Mouse (Mus musculus) liver, postnatal 0 days (tissue): ENCODE data around the gene Uqcr11. TPM values are rescaled to one million over a fixed set of nuclear protein-coding genes. Genes with fewer than 3 reads are reported as not detected.
A peak's percentile ranks its signal among the peaks of the same experiment; 100 is the strongest.

Source experiments
- ATAC-seq: fragments of 200-750 bp; cut with Nextera tagmentation; 2 replicates; pipeline ENCODE4 v1.8.0; 2017; ENCODE audit warnings: mild to moderate bottlenecking, moderate library complexity
- DNase-seq: peaks from one replicate; pipeline ENCODE4 v3.0.0-alpha.2; 2016
- H3K27ac ChIP-seq: fragments of 300-500 bp; sonication (generic); 2 replicates; pipeline ENCODE4 v1.5.1; 2014; ENCODE audit warnings: antibody characterized with exemption, moderate library complexity, mild to moderate bottlenecking, low read depth
- H3K27me3 ChIP-seq: fragments of 300-500 bp; sonication (generic); 2 replicates; pipeline ENCODE4 v1.6.1; 2014; ENCODE audit warnings: low read length, control low read depth, mixed read lengths; ENCODE audit not compliant: insufficient read depth
- H3K36me3 ChIP-seq: fragments of 300-500 bp; sonication (generic); replicated peaks from 2 replicates; pipeline ENCODE4 v1.6.1; 2014; ENCODE audit warnings: mild to moderate bottlenecking, control low read depth, low read length, moderate library complexity, mixed read lengths; ENCODE audit not compliant: insufficient read depth
- H3K4me1 ChIP-seq: fragments of 300-500 bp; sonication (generic); 2 replicates; pipeline ENCODE4 v1.6.1; 2014; ENCODE audit warnings: antibody characterized with exemption, mild to moderate bottlenecking, control low read depth; ENCODE audit not compliant: insufficient read depth
- H3K4me2 ChIP-seq: fragments of 300-500 bp; sonication (generic); 2 replicates; pipeline ENCODE4 v1.6.1; 2014; ENCODE audit warnings: low read depth, mild to moderate bottlenecking, low read length, moderate library complexity, mixed read lengths
- H3K4me3 ChIP-seq: fragments of 300-500 bp; sonication (generic); 2 replicates; pipeline ENCODE4 v1.5.1; 2014; ENCODE audit warnings: low read depth, low read length
- H3K9ac ChIP-seq: fragments of 300-500 bp; sonication (generic); replicated peaks from 2 replicates; pipeline ENCODE4 v1.6.1; 2014; ENCODE audit warnings: mild to moderate bottlenecking, moderate library complexity
- H3K9me3 ChIP-seq: fragments of 300-500 bp; sonication (generic); 2 replicates; pipeline ENCODE4 v1.6.1; 2016; ENCODE audit warnings: mild to moderate bottlenecking, control low read depth, low read length, mixed read lengths
- CTCF ChIP-seq: sonication (generic); IDR thresholded peaks from 2 replicates; pipeline ENCODE4 v1.5.1; 2016; ENCODE audit warnings: antibody characterized with exemption, low read depth
- EP300 ChIP-seq: IDR thresholded peaks from 2 replicates; pipeline ENCODE4 v1.6.1; 2016; ENCODE audit warnings: antibody characterized with exemption, low read depth, mild to moderate bottlenecking
- WGBS: fragments of 180-500 bp; shearing (Covaris S2); extraction: QIAGEN DNeasy Blood & Tissue Kit; methylation state at CpG from one replicate; pipeline ENCODE4 v1.1.7; 2014; ENCODE audit not compliant: insufficient replicate concordance; 5-methylcytosine and 5-hydroxymethylcytosine counted together
- polyA plus RNA-seq: library from polyadenylated mRNA; unstranded; fragments of >200 nt; fragmentation: Nextera tagmentation; extraction: Ambion mirVana; gene quantifications from 2 replicates; pipeline ENCODE4 v1.2.1, GENCODE M21; 2015

Uqcr11 gene
- polyA plus RNA-seq, 1 experiment from 2014 or later = 771 TPM

DNA sequence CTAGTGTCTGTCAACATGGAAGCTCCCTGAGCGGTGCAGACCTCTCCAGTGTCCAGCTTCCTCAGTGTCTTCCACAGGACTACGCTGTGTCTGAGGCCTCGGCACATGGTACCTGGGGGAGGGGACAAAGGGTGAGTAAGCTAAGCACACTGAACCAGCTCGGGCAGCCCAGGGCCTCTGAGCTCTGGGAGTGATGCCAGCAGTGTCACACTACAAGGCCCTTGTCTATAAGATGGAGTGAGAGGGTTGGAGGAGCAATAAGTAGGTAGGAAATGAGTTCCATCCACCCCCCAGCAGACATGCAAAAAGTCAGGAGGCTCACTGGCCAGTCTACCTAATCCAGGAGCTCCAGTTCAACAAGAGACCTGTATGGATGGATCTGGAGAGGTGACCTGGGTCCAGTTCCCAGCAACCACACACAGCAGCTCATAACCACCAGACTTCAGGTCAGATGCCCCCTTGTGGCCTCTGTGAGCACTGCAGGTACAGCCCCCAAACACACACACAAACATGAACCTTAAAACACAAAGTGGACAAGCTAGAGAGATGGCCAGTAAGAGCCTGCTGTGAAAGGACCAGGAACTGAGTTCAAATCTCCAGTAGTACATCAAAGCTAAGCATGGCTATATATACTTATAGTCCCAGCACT lies 3.5 kb downstream of the Uqcr11 start:
- TF ChIP-seq CTCF (peak; percentile 75), EP300 (no peak)
- Histone ChIP-seq H3K9me3 (no peaks in the 10 kb centered on the region), H3K4me1 (peaks cover 41% of the 10 kb centered on the region), H3K36me3 (peaks cover 24% of the 10 kb centered on the region), H3K27me3 (no peaks in the 10 kb centered on the region), H3K27ac (no peak overlapping the region), H3K4me3 (no peak overlapping the region), H3K4me2 (no peak overlapping the region), H3K9ac (no peak overlapping the region)
- 85% methylated on average over 4 of the region's 4 CpGs for WGBS
- ATAC-seq (no peak), DNase-seq (peak; percentile 49)

GRCm38 (mm10) chr10:80400704-80401161 lies 5.9 kb downstream of the Uqcr11 start:
- Histone ChIP-seq H3K27ac (peak overlapping the region; percentile 82), H3K27me3 (no peaks in the 10 kb centered on the region), H3K36me3 (peaks cover 24% of the 10 kb centered on the region), H3K4me1 (peaks cover 42% of the 10 kb centered on the region), H3K4me2 (peak overlapping the region; percentile 86), H3K4me3 (no peak overlapping the region), H3K9ac (peak overlapping the region; percentile 55; the same call in 1 of the 2 replicates), H3K9me3 (no peaks in the 10 kb centered on the region)
- TF ChIP-seq CTCF (no peak), EP300 (no peak)
- ATAC-seq (no peak), DNase-seq (no peak)
- 61% methylated on average over 4 of the region's 4 CpGs for WGBS

DNA sequence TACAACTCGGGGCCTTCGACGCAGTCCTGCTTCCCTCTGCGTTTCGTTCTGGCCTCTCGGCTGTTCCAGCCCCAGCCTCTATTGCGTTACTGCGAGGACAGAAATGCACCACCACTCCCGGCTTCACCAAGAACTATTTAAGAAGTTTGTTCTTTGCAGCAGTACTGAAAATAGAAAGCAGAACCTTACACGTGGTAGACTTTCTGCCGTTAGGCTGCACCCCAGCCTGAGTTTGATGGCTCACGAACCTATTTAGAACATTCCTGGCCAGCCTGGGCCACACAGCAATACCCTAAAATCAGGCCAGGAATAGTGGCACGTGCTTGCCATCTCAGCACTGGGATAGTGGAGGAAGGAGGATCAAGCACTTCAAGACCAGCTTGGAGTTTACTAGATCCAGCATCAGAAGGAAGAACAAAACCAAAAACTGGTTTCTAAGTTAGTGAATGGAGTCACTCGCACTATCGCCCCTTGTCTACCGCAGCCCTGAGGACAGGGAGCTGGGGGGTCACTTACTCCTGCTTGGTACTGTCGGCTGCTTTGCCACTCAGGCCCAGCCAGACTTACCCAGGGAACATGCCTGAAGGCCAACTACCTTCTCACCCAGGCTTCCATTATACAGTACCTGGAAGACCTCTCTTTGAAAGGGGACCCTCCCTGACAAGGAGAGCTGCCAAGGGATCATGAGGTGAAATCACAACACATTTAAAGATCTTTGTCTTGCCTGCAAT lies 6.5 kb downstream of the Uqcr11 start:
- H3K9ac ChIP-seq = peak overlapping the region; percentile 55
- peak overlapping the region; percentile 86 for H3K4me2 ChIP-seq
- ATAC-seq (peak; percentile 0; the same call in 1 of the 2 replicates), DNase-seq (no peak)
- peak overlapping the region; percentile 73 for H3K4me3 ChIP-seq
- peak overlapping the region; percentile 82 for H3K27ac ChIP-seq
- 14% methylated on average over 17 of the region's 17 CpGs for WGBS
- H3K4me1 ChIP-seq = peaks cover 36% of the 10 kb centered on the region
- peaks cover 29% of the 10 kb centered on the region for H3K36me3 ChIP-seq
- H3K27me3 ChIP-seq = no peaks in the 10 kb centered on the region
- no peaks in the 10 kb centered on the region for H3K9me3 ChIP-seq
- TF ChIP-seq CTCF = no peak
- TF ChIP-seq EP300 = no peak

DNA sequence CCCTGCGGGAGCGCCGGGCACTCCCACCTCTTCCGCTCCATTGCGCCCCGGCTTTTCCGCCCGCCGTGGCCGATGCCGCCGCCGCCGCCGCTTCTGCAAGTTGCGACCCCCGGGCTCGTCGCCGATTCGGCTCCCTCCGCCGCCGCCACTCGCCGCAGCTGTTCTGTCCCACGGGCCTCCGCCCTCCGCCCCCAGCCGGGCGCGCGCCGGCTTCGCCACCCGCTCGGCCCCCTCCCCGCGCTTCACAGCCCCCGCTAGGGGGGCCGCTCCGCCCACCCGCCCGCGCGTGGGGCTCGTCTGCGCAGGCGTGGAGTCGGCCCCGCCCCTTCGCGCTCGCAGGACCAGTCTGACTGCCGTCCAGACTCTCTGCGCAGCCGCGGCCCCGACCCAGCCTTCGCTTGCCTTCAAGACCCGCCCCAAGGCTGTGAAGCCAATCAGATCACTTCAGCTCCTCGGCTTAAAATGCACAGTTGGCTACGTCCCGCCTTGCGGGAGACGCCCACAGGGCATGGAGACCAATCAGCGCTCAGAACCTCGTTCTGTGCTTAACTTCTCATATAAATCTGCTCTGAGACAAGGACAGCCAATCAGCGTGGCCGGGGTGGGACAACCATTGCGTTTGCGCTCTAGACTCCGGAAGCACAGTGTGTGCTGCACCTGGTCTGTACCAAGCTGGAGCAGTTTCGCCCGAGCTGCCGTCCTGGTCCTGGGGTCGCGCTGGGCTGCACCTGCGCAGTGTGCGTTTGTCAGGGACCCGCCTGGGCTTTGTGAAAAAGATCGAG lies 7.2 kb downstream of the Uqcr11 start, which contains the start of gene Mbd3:
Gene Mbd3, minus strand, starts transcription at position 360 of the 782 bp plus-strand sequence.
- DNase-seq = peak; percentile 99
- H3K4me1 ChIP-seq = peaks cover 33% of the 10 kb centered on the region
- H3K9ac ChIP-seq = peak within 1 kb of the TSS; percentile 81
- peak within 1 kb of the TSS; percentile 95 for H3K4me2 ChIP-seq
- peak; percentile 91 for ATAC-seq
- H3K4me3 ChIP-seq = peak within 1 kb of the TSS; percentile 73
- H3K9me3 ChIP-seq = no peaks in the 10 kb centered on the region
- peak within 1 kb of the TSS; percentile 97 for H3K27ac ChIP-seq
- TF ChIP-seq EP300 (no peak), CTCF (no peak)
- H3K27me3 ChIP-seq = no peaks in the 10 kb centered on the region
- H3K36me3 ChIP-seq = peaks cover 36% of the 10 kb centered on the region
- WGBS = under 1% methylated on average over 49 of the region's 82 CpGs

DNA sequence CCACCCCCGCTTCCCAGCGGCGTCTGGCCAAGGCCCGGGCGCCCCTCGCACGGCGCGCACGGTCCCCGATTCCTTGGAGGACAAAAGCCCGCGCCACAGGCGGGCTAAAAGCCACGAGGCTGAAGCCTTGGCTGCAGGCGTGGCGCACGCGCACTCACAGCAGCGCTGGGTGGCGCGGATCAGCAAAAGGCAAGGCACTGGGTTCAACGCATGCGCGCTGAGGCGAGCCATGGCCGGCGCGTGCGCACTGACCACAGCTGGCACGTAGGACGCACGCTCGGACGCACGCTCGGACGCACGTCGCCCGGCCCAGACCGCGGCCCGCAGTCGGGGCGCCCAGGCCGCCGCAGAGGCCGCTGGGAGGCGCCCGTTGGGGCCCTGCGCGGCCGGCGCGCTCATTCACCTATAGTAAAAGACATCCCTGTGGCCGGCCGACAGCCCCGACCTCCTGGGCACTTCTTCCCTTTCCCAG lies 7.9 kb downstream of the Uqcr11 start:
- no peaks in the 10 kb centered on the region for H3K9me3 ChIP-seq
- H3K27me3 ChIP-seq = no peaks in the 10 kb centered on the region
- H3K4me2 ChIP-seq = peak overlapping the region; percentile 95
- WGBS = under 1% methylated on average over 36 of the region's 59 CpGs
- peak; percentile 99 for DNase-seq
- peak overlapping the region; percentile 97 for H3K27ac ChIP-seq
- H3K36me3 ChIP-seq = peaks cover 40% of the 10 kb centered on the region
- peak; percentile 15; the same call in 1 of the 2 replicates for TF ChIP-seq CTCF
- TF ChIP-seq EP300 = no peak
- peak overlapping the region; percentile 81 for H3K9ac ChIP-seq
- H3K4me3 ChIP-seq = peak overlapping the region; percentile 73
- peak; percentile 83 for ATAC-seq
- peaks cover 33% of the 10 kb centered on the region for H3K4me1 ChIP-seq

GRCm38 (mm10) chr10:80398174-80398535 lies 8.5 kb downstream of the Uqcr11 start:
- TF ChIP-seq EP300 (no peak), CTCF (no peak)
- Histone ChIP-seq H3K9ac (peak overlapping the region; percentile 71), H3K4me2 (peak overlapping the region; percentile 95), H3K4me1 (peaks cover 33% of the 10 kb centered on the region), H3K4me3 (peak overlapping the region; percentile 73), H3K9me3 (no peaks in the 10 kb centered on the region), H3K27me3 (no peaks in the 10 kb centered on the region), H3K27ac (peak overlapping the region; percentile 97), H3K36me3 (peaks cover 40% of the 10 kb centered on the region)
- DNase-seq = no peak
- 0% methylated on average over 1 of the region's 1 CpGs for WGBS
- no peak for ATAC-seq
